Mouse (Mus musculus): ENCODE data around the gene Mgat4a. TPM values are rescaled to one million over a fixed set of nuclear protein-coding genes. Genes with fewer than 3 reads are reported as not detected.

Gene Mgat4a
- polyA plus RNA-seq (2014; fragmentation: Illumina TruSeq; extraction: RNeasy Lipid Tissue Mini Kit (QIAGEN cat#74804); ENCODE audit: insufficient read depth, low read depth, low replicate concordance): 3.3 TPM

GRCm38 (mm10) chr1:37540810-37541658 is at the start of gene Mgat4a:
Gene Mgat4a, minus strand, starts transcription at chr1:37541016.

GRCm38 (mm10) chr1:37429366-37430296 is 111.2 kb downstream of the Mgat4a start, which contains the start of the genes Coa5 and Unc50:
Gene Coa5, minus strand, starts transcription at chr1:37430103.
Gene Unc50, plus strand, starts transcription at chr1:37430139.

Other genes starting within 250 kb of the Mgat4a start
- 7.1 TPM for gene Inpp4a, start 241.2 kb downstream of the Mgat4a start, polyA plus RNA-seq (2014; fragmentation: Illumina TruSeq; extraction: RNeasy Lipid Tissue Mini Kit (QIAGEN cat#74804); ENCODE audit: insufficient read depth, low read depth, low replicate concordance)
- gene Coa5, start 110.9 kb downstream of the Mgat4a start, polyA plus RNA-seq (2014; fragmentation: Illumina TruSeq; extraction: RNeasy Lipid Tissue Mini Kit (QIAGEN cat#74804); ENCODE audit: insufficient read depth, low read depth, low replicate concordance): 25.8 TPM
- gene Unc50, start 110.9 kb downstream of the Mgat4a start, polyA plus RNA-seq (2014; fragmentation: Illumina TruSeq; extraction: RNeasy Lipid Tissue Mini Kit (QIAGEN cat#74804); ENCODE audit: insufficient read depth, low read depth, low replicate concordance): 78.6 TPM
- 8.2 TPM for gene 2010300C02Rik, start 179.1 kb upstream of the Mgat4a start, polyA plus RNA-seq (2014; fragmentation: Illumina TruSeq; extraction: RNeasy Lipid Tissue Mini Kit (QIAGEN cat#74804); ENCODE audit: insufficient read depth, low read depth, low replicate concordance)

All from lung, adult 10 weeks (tissue).